Mouse (Mus musculus) brain, embryonic 14.5 days (tissue): ENCODE results near the gene Pla2g4f.

Experiments
- CTCF ChIP-seq: fragments of 200-500 bp; IDR thresholded peaks from 2 replicates; pipeline ENCODE4 v1.5.1; 2012; ENCODE audit warnings: inconsistent platforms, mild to moderate bottlenecking, moderate library complexity, borderline replicate concordance; ENCODE audit not compliant: insufficient read depth, insufficient read length; ENCODE audit errors: extremely low read depth
- POLR2A ChIP-seq: fragments of 200-500 bp; IDR thresholded peaks from 2 replicates; pipeline ENCODE4 v1.6.1; 2012; ENCODE audit warnings: mild to moderate bottlenecking, inconsistent platforms, borderline replicate concordance; ENCODE audit not compliant: poor library complexity, insufficient read depth, insufficient read length, severe bottlenecking; ENCODE audit errors: extremely low read depth

- TF ChIP-seq CTCF (no peak), POLR2A (no peak)
Measured at GRCm38 (mm10) chr2:120351321-120351720, 37.4 kb upstream of the Pla2g4f start.
